Mouse (Mus musculus) CD4-positive, CD25-positive, alpha-beta regulatory T cell, adult 2 months (primary cell): Measurements from ENCODE around the gene Gpc6.

Source experiments
- DNase-seq: peaks from one replicate; pipeline ENCODE4 v3.0.0-alpha.2; 2012; ENCODE audit warnings: low read depth, low spot score

The Gpc6 gene

DNA sequence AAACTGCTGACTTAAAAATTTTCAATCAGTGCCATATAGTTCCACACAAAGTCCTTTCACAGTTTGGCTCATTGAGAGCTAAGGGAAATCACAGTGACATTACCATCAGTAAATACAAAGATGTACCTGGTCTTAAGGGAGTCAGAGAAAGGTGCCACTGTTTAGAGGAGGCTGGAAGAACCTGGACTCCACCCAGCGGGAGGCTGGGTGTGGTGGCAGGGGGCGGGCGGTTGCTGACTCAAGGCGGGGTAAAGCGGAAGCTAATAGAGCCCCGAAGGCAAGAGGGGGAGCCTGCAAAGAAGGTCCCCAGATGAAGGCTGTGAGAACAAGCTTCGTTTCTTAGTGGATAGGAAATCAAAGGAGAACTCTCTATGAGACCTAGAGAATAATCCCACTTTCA, 861.5 kb downstream of the Gpc6 start:
- no peak for DNase-seq

DNA sequence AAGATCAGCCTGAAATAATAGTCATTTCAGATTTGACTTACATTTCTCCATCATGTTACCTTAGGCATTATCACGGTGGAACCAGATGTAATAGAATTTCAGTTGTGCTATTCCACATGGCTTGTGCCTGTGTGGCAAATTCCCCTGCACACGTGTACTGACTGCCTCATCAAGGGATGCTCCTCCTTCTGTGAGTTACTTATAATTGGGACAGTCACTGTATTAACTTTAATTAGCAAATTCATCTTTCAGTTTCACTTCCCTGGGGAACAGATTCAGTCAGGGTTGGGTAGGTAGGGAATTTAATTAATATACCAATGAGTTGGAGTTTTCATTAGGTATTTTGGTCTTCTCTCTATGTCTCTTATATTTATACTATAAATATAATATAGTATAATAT, 869.8 kb downstream of the Gpc6 start:
- no peak for DNase-seq

DNA sequence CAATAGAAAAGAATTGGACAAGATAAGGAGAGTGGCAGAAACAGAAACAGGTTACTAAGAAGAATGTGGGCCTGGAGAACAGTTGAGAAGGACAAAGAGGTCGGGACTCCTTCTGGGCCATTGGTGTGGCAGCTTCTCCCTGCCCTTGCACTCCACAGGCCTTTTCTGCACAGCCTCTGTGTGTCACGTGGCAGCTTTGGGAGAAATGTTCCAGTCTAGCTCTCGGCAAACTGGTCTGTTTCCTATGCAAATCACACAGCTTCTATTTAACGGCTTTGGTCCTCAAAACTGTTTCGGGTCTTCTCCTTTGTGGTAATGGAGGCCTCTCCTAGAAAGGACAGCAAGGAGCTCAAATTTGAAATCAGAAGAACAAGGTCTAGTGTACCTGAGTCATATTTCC, 871.5 kb downstream of the Gpc6 start:
- DNase-seq: no peak

DNA sequence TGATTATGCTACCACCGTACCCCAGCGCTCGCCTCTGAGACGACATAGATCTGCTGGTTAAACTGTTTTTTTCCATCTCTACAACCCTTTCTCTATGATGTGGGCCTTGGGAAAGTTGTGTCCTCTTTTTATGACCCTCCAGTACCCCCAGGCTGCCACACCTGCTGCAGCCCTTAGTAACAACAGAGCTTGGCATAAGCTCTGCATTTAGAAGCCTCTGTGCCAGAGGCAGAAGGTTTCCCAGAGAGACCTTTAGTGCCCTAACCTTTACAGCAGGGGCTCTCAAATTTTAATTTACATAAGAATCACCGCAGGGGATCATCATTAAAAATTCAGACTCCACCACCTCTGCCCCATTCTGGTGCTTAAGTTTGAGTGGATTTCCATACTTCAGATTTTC, 875.3 kb downstream of the Gpc6 start:
- DNase-seq: no peak

DNA sequence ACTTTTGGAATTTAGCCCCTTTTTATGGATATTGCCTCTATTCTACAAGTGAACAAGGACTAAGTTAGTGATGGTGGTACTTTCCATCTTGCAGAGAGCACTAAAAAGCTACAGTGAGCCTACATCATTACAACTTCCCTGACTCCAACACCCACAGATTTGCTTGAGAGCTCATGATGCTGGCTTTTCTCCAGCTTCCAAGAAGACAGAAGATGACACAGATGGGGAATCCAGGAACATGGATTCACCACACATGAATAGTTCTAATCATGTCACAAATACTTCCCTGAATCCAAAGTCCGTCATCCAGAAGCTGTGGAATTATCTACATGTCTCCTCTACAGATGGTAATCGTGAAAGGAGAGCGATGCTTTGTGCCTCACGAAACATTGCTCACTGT, 882.7 kb downstream of the Gpc6 start:
- DNase-seq: no peak

DNA sequence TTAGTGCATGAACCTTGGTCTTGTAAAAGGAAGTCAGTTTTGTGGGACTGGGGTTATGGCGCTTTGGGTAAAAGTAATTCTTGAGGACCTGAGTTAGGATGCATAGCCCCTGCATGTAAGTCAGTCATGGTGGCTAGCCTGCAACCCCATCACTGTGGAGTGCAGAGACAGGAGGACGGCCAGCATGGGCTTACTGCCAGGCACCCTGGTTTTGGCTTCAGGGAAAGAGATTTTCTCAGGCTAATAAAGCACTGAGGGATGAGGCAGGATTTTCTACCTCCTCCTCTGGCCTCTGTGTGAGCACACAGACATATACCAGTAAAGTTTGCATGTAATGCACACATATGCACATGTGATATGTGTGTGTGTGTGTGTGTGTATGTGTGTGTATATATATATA, 883.2 kb downstream of the Gpc6 start:
- DNase-seq: no peak

DNA sequence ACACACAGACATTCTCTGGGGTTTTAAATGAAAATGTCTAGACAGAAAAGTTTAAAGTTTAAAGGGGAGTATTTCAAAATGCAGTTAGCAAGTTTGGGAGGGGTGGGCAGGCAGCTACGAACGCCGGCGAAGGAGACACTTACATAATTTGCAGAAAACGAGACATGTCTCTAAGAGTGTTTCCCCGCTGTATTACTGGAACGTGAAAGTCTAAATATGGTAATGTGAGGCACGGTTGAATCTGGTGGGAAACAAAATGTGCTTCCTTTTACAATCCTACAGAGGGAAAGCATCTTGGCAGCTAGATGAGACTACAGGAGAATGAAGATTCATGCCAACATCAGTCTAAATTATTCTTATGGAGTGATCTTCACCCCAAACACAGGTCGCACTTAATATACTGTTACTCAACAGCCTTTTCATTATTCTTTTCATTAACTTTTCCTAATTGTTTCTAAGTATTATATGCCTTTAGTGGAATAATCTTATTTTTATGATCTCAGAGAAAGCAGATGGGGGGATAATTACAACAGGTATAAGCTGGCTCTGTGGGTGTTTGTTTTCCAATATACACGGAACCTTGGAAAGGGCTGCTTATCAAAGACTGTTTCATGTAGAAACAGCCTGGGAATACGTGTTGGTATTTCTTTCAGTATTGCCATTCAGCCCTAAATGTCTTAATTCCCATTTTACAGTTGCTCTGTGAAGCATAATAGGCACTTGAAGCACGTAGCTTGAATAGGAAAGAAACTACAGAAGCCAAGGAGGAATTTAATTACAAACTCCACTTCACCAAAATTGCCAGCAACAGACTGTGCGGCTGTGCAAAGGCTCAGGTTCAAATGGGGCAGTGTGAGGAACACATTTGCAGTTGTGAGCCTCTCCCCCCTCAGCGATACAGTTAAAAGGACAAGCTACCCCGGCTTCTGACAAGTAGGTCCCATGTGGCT, 885.5 kb downstream of the Gpc6 start:
- no peak for DNase-seq

DNA sequence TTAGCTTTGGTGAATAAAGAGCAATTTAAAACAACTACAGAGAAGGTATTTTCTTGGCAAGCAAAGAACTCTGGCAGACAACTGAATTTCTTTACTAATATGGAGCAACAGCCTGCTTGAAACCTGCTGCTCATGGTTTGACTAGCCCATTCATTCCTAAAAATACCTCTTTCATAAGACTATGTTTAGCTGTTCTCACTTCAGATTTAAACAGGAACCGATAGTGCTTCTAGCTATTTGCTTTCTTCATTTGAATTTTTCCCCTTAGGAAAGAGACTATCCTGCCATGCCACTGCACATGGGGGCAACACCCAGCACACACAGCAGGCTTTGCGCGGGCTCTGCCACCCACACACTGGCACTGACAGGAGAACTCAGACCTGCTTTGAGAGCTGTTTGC, 888.4 kb downstream of the Gpc6 start:
- no peak for DNase-seq

DNA sequence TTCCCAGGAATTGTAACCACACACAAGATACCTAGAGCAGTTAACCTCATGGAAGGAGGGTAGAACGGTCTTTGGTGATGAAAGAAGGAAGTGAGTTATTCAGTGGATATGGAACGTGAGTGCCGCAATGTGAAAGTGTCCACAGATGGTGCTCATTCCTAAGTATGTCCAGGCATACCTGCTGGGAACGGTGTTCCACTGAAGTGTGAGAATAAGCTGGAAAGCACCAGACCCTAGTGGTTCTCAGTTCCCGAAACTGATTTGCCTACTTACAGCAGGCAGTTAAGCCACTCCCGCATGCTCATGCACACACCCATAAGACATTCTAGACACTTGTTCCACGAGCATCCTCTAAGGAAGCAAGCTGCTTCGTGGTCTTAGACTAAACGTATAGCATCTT, 890.9 kb downstream of the Gpc6 start:
- DNase-seq: no peak

DNA sequence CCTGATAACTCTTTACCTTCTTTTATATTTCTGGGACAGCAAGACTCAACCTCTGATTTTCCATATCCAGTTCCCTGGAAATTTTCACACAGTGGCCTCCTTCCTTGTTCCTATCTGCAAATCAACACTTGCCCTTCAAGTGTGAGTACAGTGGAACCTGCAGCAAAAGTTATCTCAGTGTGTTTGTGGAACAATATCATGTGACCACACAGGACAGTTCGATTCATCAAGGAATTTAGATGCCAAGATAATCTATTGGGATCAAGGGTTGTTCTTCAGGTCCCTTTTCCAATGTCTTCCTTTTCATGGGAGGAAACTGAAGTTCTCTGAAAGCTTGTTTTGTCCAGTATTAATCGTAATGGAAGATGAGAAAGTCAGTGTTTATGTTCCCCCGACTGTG, 891.6 kb downstream of the Gpc6 start:
- no peak for DNase-seq

DNA sequence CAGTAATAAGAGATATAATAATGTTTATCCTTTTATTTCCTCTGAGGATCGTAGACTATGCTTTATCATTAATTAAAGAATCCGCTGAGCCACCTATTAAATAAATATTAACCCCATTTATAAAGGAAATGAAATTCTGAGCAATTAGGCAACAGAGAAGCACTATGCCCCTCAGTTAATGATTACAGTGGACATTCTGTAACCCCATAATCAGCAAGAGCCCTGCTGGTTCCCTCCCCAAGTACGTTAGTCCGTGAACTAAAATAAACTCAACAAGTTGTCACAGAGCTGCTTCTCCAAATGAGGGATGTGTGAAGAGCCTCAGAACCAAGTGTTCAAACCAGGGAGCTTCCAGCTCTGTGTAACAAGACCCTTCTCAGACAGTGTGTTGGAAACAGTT, 892.1 kb downstream of the Gpc6 start:
- DNase-seq: no peak

DNA sequence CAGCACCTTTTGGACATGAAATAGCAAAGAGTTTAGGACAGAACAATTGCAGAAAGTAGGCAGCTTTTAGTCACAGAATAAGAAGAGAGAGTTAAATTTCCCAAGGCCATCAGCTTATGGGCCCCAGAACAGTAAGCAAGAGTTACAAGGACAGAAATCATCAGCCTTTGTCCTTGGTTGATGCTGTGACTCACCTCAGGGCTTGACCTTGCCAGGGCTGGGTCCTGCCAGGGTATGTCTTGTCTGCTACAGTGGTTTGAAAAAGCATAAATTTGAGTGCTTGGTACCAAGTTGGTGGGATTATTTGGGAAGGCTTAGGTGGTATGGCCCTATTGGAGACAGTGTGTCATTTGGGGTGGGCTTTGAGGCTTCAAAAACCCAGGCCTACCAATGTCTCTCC, 899.4 kb downstream of the Gpc6 start:
- no peak for DNase-seq

DNA sequence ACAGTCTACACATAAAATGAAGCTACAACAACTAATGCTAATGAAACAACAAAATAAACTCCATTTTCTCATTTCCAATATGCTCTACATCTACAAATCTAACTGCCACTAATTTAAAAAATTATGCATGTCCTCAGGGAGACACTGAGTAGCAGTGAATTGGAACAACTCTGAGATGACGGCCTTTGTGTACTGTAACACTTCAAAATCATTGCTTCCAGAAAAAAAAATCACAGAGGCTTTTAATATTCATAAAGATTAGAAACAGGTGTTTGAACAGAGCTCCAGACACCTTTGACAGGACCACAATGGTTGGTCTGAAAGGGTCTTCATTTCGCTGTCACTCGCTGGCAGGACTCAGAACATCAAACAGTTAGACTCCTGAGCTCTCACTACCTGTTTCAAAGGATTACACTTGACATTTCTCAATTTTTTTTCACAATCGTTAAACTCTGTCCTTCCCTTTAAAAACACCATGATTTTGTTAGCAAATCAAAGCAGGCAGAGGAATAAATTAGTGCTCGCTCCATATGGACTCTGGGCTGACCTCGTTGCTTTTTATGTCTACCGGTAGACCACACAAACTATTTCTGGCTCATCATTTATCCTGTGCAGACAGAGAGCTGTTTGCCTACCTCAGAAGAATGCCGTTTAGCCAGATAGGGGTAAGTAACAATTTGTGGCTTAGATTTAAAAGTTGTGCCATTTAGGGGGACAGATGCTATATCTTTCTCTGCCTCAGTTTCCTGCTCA, 901.4 kb downstream of the Gpc6 start:
- no peak for DNase-seq

DNA sequence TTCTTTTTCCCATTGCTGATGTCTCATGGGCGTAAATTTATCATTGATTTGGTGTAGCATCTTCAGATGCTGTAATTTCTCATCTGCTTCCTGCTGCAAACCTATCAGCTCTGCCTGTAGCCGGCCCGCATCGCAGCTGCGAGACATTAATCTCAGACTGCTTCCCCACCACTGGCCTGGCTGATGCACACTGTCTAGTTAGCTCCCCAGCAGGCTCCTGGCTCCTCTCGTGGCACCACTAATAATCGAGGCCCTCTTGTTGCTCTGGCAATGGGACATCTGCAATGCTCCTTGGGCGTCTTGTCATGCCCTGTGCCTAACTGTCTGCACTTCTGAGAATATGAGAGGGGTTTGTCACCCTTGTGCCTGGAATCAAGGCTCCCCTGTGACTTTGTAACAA, 906.2 kb downstream of the Gpc6 start:
- no peak for DNase-seq

DNA sequence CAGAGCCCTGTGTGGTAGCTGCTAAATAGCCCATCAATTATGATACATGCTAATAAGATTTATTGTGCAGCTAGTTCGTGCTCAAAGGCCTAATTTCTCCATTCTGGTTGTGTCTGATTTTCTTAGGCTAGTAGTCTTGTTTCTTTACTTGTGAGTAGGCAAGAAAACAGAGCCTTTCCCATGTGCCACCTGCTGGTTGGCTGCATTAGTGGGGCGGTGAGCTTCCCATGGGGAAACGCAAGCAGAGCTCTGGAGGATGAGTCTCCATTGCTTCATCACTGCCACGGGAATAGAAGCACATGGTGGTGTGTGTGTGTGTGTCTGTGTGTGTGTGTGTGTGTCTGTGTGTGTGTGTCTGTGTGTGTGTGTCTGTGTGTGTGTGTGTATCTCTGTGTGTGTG, 906.6 kb downstream of the Gpc6 start:
- DNase-seq: no peak

DNA sequence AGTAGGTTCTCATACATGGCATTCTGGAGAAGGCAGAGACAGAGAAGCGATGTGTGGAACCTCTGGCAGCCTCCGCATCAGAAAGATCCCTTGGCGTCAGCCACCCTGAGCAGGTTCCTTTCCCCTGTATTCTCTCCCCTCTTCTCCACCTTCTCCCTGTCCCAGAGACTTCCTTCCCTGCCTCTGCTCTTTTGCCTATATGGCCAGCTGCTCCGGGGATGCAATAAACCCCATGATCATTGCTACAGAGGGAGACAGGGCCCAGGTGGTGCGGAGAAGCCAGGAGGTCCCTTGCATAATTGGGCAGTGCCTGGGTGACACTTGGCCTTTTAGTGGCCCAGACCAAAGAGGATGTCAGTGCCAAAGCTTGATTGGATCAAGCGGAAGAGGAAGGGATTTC, 910.4 kb downstream of the Gpc6 start:
- DNase-seq: no peak

DNA sequence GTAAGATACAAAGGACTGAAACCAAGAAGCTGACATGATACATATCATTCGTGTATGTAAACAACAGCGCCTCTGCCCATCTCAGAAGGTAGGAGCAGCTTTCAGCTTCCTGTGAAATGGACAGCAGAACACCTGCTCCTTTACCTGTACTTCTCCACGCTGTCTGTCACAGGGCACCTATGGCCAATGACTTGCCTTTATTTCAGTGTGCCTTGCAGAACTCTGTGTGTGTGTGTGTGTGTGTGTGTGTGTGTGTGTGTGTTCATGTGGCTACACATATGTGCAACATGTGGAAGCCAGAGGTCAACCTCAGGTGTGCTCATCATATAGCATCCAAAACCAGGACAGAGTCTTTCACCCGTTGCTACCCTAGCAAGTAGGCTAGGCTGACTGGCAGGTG, 911.9 kb downstream of the Gpc6 start:
- DNase-seq: no peak

DNA sequence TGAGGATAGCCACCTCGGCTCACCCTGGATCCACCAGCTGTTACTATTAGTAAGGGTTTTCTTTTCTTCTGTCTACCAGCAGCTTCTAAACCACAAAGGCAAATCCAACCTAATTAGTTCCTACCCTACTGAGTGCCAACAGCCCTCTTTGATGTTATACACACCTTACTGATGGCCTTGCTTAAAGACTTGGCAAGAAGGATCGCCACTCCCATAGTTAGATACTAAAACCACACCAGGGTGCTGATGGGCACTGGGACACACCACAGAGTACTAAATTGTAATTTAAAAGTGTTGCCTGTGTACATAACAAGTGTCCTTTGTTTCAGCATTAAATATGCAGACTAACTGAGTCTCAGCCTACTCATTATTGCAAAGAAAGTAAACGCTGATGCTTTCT, 912.6 kb downstream of the Gpc6 start:
- DNase-seq: no peak

DNA sequence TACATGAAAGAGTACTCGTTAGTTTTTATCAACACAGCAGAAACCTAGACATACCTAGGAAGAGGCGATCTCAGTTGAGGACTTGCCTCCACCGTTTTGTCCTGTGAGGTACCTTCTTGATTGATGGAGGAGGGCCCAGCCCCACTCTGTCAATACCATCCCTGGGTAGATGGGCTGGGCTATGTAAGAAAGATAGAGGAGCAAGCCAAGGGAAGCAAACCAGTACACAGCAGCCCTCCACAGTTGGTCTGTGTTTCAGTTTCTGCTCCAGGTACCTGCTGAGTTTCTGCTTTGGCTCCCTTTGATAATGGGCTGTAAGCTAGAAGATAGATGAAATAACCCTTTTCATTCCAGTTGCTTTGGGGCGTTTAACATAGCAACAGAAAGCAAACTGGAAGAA, 916.1 kb downstream of the Gpc6 start:
- no peak for DNase-seq

DNA sequence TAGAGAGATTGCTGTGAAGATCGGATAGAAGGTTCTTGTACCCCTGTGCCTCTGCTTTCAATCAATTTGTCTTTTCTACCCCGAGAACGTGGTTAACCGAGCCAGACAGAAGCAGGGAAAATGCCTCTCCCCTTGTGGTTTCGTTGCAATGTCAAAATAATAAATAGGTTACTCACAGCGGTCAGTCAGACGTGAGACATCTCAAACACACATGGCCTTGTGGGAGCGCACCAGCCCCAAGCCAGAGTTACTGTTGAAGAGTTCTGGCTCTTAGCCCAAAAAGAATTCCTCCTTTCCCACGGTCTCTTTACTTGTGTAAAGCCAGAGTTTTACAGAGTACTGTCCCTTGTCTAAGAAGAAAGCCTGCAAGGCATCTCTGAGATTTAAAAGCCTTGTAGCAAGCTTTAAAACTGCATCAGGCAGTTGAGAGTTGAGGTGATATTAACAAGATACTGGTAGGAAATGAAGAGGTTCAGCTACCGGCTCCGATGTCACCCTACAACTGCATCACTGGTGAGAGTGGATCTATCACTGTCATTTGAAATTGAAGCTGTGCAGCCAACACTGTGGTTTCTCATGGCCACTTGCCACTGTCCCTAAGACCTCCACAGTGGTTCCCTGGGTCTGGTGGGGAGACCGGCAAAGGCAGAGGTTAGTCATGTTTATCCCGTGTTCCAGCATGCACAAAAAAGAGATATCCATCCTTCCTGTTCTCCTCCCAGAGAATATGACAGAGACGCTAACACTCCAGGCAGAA, 916.9 kb downstream of the Gpc6 start:
- no peak for DNase-seq

DNA sequence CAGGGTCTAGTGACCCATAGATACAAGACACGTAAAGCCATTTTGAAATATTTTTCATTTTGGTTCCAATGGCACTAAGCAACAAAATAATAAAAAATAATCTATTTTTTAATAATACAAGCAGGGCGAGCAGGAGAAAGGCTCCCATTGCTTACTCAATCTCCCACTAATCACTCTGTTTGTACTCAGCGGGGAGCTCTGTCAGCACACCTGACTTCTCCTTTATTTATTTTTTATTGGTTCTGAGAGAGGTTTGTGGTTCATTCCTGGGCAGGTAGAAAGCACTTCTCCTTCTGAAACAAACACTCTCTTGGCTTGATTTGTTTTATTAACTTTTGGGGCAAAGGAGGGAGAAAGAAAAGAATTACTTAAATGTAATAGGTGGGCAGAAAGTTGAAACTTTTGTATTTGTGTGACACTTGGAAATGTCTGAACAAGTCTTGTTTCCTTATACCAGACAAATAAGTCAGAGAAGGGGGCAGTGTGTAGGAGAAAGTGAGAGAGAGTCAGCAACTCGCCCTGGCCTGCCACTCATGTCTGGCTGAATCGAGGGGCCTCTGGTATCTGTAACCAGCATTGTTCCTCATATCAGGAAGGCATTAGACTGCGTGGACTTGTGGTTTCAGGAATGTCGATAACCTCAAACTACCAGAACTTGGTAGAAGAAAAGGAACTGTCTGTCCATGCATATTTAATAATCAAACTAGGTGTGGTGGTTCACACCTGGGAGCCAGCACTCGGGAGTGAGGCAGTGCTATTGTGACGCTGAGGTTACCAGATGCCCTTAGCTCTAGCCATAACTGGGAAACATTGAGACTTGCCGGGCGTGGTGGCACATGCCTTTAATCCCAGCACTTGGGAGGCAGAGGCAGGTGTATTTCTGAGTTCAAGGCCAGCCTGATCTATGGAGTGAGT, 924.7 kb downstream of the Gpc6 start:
- DNase-seq: no peak
